Mouse (Mus musculus): ENCODE results near the gene Gja5.

Gene Gja5

DNA sequence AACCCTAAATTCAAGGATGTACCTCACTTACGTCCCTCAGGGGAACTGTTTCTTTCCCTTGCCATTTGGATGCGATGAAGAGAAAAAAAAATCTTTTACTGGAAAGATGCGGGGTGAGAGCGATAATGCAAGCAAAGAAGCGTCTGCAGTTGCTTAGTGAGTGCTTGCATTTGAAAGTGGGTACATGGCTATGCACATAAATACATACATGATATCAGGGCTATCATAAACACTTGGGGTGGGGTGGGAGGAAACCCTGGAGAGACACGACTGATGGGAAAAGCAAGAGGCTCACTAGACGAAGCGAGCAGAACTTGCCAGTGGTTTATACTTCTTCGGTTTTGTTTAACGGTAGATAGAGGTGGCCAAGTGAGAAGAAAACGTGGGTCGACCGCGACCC is at the start of gene Gja5:
Gene Gja5, plus strand, starts transcription at position 301 of the 400 bp plus-strand sequence.
- no peak for DNase-seq (ENCODE audit: low spot score)

GRCm38 (mm10) chr3:96855833-96856232 is 48.7 kb upstream of the Gja5 start:
- no peak for DNase-seq (ENCODE audit: low spot score)

GRCm38 (mm10) chr3:96860498-96860897 is 44.0 kb upstream of the Gja5 start:
- no peak for DNase-seq (ENCODE audit: low spot score)

- no peak for DNase-seq (ENCODE audit: low spot score)
Observed at GRCm38 (mm10) chr3:96867863-96868262, 36.6 kb upstream of the Gja5 start.

DNA sequence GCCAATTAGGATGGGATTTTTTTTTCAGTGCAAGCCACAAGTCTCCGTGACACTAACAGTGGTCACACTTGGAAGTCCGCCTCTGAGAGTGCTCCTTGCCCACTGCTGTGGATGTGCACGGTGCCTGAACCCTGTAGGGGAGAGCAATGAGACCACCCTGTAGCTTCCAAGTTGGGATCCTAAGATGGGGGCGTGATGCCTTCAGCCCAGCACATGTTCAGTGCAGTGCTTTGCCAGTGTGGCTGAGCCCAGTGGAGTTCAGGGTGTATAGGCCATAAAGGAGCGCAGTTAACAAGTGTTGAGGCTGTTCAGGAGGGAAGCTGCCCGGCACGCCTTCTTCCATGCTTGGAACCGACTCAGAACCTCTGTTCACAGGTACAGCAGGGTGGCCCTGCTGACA is 35.9 kb upstream of the Gja5 start:
- no peak for DNase-seq (ENCODE audit: low spot score)

DNA sequence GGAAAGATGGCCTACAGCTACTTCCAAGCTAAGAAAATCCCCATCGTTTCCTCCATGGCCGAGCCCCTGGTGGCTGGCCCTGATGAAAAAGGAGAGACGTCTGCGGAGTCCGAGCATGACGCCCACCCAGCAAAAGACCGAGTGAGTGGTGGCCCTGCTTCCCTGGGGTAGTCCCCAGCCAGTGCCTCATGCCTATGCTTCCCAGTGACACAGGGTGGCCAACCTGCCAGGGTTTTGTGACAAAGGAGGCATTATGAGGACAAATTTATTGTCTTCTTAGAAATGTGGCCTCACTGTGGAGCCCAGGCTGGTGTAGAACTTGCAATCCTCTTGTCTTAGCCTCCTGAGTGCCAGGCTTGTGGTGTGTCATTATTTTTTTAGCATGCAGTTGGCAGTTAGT is 35.4 kb upstream of the Gja5 start:
- DNase-seq (ENCODE audit: low spot score): no peak

GRCm38 (mm10) chr3:96870270-96870669 is 34.2 kb upstream of the Gja5 start:
- no peak for DNase-seq (ENCODE audit: low spot score)

DNA sequence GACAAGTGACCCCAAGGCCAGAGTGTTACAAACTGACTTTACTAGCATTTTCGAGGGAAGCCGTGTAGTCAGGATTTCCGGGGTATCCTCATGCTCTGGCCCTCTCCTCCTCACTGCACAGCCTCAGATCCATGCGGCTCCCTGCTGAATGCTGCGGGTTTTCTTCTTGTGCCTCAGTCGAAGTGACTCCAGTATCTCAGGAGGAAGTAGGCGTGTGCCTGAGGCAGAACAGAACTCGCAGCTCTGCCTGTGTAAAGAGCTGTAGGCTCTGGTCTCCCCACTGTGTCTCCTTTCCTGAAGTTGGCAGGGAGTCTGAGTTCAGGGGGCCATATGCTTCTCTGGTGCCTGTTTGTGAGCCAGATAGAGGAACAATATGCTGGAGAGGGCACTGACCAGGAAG is 33.4 kb upstream of the Gja5 start:
- DNase-seq (ENCODE audit: low spot score): no peak

DNA sequence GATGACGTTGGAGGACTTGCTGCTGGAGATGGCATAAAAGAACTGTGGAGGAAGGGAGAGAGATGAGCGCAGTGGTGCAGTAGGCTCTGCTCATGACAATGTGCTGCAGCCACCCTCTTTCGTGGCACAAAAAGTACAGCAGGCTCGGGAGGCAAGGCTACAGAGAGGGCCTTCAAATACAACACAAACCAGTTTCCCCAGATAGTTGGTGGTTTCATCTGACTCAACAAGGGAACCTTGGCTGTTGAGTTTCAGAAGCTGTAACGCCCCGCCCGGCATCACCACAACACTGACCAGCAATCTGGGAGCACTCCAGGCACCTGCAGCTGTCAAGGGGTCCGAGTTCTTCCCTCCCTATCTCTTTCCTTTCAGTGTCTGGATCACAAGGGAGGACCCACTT is 32.0 kb upstream of the Gja5 start:
- no peak for DNase-seq (ENCODE audit: low spot score)

DNA sequence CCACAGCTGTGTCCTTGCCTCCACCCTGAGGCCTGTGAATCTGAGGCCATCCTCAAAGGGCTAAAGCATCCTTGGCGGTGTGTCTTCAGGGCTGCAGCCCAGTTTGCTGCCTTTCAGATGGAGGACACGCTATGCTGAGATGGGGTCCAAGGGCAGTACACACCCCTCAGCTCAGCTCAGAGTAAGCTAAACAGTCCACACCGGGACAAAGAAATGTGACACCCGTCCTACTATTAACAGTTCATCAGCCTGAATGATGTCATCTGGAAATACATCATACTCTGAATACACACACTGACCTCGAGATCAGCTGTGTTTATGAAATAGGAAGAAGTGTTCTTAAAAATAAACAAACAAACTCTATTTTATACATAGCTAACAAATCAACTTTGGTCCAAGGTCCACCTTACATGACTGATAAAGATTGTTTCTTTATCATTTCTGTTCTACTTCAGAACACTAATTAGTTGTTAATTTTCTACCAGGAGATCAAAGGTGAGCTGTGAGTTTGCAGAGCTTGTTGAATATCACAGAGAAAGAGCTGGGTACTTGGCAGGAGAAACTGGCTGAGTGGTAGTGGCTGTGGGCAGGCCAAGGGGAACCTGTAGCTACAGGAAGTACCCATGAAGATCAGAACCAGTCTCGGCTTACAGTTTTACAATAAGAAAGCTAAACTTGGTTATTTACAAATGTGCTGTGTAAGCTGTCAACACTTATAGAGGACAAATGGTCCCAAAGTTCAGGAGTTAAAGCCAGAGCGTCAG is 29.5 kb upstream of the Gja5 start:
- DNase-seq (ENCODE audit: low spot score): no peak

DNA sequence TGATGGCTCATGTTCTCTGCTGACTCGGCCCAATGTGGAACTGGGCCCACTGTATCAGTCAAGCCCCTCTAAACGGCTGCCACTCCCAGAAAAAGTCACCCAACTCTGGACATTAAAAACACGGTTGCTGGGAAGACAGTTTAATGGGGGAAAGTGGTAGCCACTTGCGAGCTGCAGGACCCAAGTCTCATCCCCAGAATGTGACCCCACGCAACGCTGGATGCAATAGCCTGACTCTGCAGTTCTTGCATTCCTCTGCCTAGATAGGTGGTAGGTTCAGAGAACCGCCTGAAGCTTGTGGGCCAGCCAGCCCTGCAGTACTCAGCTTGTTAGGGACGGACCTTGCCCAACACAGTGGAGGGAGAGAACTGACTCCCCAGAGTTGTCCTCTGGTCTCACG is 25.0 kb upstream of the Gja5 start:
- no peak for DNase-seq (ENCODE audit: low spot score)

- DNase-seq (ENCODE audit: low spot score): no peak
Observed at GRCm38 (mm10) chr3:96880385-96880784, 24.1 kb upstream of the Gja5 start.

GRCm38 (mm10) chr3:96881557-96881956 is 22.9 kb upstream of the Gja5 start:
- no peak for DNase-seq (ENCODE audit: low spot score)

DNA sequence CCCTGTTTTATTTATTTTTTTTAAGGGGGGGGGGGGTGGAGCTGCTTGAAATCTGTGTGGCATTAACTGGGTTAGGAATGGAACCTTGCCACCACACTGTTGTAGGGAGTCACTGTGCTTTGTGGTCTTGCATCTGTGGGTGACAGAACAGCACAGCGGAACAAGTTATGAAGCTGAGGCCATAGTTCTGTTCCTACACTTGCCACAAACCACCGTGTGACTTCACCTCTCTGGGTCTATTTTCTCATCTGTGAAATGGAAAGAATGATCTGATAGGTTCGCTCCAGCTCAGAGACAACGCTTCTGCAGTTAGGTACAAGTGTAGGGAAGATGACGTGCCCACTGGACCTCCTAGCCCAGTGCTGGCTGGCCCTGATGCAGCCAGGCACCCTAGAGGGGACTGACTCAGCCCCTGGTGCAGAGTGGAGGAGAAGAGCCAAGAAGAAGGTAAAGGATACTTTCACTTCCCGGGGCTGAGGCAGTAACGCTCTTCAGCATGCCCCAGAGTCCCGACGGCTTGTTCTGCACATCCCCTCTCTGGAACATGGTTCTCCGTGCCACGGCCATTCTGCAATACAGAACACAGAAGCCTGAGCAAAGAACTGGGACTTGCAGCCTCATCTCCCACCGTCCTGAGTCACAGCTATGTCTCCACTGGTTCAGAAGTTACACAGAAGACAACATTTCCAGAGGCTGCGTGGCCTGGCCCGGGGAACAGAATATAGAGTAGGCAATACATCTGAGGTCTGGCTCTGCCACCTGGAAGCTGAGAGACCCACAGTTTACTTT is 22.2 kb upstream of the Gja5 start:
- no peak for DNase-seq (ENCODE audit: low spot score)

- DNase-seq (ENCODE audit: low spot score): no peak
Observed at GRCm38 (mm10) chr3:96883690-96884089, 20.8 kb upstream of the Gja5 start.

- DNase-seq (ENCODE audit: low spot score): no peak
Observed at GRCm38 (mm10) chr3:96902336-96902999, 2.0 kb upstream of the Gja5 start.

DNA sequence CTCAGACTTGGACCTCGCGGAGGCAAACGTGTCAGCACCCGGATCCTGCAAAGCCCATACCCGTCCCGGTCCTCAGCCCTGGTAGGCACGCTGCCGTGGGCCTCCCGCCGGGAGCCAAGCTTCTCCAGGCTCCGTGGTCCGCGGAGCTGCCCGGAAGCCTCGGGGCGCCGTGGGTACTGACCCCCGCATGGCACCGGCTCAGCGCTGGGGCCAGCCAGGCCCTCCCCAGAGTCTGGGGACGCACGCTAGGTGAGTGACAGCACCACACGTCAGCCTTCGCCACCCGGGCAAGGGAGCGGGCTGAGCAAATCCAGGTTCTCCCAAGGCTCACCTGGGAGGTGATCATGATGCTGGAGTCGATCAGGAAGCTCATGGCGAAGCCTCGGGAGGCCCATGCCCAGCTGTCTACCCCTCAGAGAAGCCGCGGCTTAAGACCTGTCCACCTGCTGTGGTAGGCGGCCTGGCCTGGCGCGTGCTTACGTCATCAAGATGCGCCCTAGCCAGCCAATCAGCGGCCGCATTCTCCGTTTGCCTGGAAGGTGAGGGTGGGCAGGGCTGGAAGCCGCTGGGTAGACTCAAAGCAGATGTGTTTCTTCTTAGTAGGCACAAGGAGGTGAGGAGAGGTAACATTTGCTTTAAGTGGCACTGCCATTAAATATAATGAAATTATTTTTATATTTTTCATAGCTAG is 503 bp downstream of the Gja5 start, which contains the start of gene Gpr89:
Gene Gpr89, minus strand, starts transcription at position 496 of the 691 bp plus-strand sequence.
- peak; percentile 95 for DNase-seq (ENCODE audit: low spot score)

DNA sequence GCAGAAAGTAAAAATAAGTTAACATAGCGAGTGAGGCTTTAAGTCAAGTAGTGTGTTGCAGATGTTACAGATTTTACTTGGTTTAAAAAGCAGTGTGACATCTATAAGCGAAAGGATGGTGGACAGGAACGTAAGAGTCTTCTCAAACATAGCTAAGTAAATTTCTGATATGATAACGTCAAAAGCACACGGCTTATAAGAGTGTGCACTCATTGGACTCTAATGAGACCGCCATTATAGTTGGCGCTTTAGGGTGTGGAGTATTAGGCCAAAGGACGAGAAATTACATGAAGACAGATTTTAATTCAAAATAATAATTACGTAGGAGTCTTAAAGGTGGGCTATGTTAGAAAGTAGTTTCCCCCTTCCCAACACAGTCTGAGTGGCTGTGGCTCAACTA is 1.1 kb downstream of the Gja5 start:
- no peak for DNase-seq (ENCODE audit: low spot score)

DNA sequence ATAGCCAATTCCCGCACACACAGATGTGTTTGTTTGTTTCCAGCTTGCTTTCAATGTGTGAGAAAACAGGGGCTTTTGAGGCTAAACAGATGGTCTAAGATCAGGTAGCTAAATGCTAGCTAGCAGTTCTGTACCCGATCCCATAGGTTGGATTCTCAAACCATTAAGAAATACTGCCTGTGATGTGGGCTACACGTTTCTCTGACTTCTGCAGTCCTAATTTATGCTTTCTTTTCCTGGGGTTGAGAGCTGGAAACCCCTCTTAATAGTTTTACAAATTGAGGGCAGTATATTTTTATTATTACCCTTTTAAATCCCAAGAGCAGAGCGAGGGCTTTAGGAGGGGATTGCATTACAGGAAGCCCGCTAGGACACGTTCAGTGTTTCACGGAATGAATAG is 16.5 kb downstream of the Gja5 start:
- DNase-seq (ENCODE audit: low spot score): no peak

GRCm38 (mm10) chr3:96924631-96925030 is 20.1 kb downstream of the Gja5 start:
- DNase-seq (ENCODE audit: low spot score): no peak

- DNase-seq (ENCODE audit: low spot score): no peak
Observed at GRCm38 (mm10) chr3:96925920-96926319, 21.4 kb downstream of the Gja5 start, which contains the start of gene Gja8. Gja8 (minus strand) TSS chr3:96926020.

- no peak for DNase-seq (ENCODE audit: low spot score)
Observed at GRCm38 (mm10) chr3:96931261-96931681, 26.8 kb downstream of the Gja5 start.
